Mouse (Mus musculus) splenic B cell, adult 2 months (primary cell): Measurements from ENCODE around the gene Gm20388.

ENCODE experiments used
- DNase-seq: peaks from one replicate; pipeline ENCODE4 v3.0.0-alpha.2; 2011; ENCODE audit warnings: low read depth, low spot score
- H3K27me3 ChIP-seq: 2 replicates; pipeline ENCODE4 v1.6.1; 2012; ENCODE audit warnings: mild to moderate bottlenecking, low read length, moderate library complexity, mixed read lengths; ENCODE audit not compliant: control insufficient read depth, poor library complexity, insufficient read depth, severe bottlenecking
- H3K36me3 ChIP-seq: 2 replicates; pipeline ENCODE4 v1.6.1; 2012; ENCODE audit warnings: mild to moderate bottlenecking, low read length, moderate library complexity, mixed read lengths; ENCODE audit not compliant: control insufficient read depth, poor library complexity, insufficient read depth, severe bottlenecking

Gene Gm20388

DNA sequence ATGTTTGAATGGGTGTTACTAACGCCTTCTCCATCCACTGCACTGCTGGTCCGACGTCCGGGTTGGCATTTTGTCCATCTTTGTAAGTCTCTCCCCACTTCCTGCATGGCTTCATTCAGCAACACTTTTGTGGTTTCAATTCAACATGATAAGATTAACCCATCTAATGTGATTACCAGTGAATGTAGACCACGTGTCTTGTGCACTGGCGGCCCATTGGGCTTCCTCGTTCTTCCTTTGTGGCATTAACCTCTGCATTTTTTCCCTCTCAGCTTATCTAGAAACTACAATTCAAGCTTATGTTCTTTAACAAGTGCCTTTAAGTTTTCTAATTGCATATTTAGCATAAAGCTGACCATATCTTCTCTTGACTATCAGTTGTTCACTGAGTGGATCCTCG lies 2914.8 kb downstream of the Gm20388 start:
- DNase-seq, result no peak
- H3K27me3 ChIP-seq, result no peaks in the 10 kb centered on the region
- H3K36me3 ChIP-seq, result no peaks in the 10 kb centered on the region

DNA sequence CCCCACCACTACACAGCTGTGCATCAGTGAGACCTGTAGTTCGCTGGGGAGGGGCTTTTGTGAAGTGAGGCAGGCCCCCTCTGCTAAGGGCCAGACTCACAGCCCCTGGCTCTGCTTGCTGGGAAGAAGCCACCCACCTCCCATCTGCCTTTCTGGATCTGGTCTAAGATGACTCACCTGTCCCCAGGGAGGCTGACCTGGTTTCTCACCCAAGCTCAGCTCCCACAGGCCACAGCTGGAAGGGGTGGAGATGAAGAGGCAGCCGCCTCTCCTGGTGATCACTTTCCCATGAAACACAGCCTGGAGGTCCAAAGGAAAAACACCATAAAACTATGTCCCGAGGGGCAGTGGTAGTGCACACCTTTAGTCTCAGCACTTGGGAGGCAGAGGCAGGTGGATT lies 2918.8 kb downstream of the Gm20388 start:
- DNase-seq, result no peak
- H3K36me3 ChIP-seq, result no peaks in the 10 kb centered on the region
- H3K27me3 ChIP-seq, result no peaks in the 10 kb centered on the region

DNA sequence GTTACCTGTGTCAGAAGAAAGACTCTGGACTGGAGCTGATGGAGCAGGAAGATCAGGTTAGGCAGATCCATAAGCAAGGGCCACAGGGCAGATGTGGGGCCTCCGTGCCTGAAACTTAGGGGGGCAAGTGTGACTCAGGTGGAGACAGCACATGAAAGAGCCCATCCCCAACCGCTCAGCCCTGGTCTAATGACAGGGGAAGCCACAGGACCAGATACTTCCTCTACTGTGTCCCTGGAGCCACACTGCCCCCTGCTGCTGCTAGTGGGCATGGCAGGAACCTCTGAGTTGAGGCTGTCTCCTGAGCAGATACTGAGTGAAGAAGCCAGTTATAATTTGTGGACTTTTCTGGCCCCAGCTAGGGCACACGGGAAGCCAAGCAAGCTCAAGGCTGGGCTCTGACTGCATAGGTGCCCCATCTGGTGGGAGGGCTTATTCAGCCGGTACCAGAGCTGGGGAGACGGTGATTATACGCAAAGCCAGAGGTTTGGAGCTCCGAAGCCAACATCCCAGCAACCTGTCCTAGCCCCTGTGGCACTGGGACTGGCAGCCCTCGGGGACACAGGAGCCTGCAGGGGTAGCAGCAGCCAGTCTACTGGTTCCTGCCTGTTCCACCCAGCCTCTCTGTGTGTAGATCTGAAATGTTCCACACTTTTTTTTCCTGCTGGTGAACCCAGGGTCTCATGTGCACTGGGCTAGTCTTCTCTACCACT lies 2919.9 kb downstream of the Gm20388 start:
- H3K27me3 ChIP-seq, result no peaks in the 10 kb centered on the region
- peak; percentile 95 for DNase-seq
- no peaks in the 10 kb centered on the region for H3K36me3 ChIP-seq

DNA sequence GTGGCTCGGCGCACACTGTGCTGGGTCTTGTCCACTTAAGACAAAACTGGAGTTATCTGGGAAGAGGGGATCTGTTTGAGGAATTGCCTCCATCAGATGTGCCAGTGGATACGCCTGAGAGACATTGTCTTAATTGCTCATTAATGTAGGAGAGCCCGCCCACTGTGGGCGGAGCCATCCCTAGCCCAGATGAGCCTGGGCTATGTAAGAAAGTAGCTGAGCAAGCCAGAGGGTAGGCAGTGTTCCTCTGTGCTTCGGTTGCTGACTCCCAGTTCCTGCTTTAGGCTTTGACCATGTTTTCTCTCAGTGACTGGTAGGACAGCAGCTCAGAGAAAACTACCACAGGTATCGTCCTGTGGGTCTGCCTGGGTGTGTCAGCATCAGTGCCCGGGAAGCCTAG lies 2923.8 kb downstream of the Gm20388 start:
- peak; percentile 14 for DNase-seq
- H3K27me3 ChIP-seq, result no peaks in the 10 kb centered on the region
- H3K36me3 ChIP-seq, result no peaks in the 10 kb centered on the region

DNA sequence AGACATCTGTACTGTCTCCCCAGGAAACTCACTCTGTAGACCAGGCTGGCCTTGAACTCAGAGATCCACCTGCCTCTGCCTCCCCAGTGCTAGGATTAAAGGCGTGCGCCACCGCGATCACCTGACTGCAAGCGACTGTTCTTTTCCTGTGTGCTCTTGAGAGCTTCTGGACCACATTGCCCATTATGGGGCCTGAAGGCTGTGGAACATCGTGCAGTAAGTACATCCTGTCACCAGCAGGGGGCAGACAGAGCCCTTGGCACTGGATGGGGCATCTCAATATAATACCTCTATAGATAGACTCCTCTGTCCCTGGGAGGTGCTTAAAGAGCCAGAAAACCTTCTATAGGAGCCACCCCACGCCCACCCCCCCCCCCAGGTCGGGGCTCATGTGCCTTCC lies 2924.3 kb downstream of the Gm20388 start:
- Histone ChIP-seq H3K36me3 (no peaks in the 10 kb centered on the region), H3K27me3 (no peaks in the 10 kb centered on the region)
- peak; percentile 92 for DNase-seq

DNA sequence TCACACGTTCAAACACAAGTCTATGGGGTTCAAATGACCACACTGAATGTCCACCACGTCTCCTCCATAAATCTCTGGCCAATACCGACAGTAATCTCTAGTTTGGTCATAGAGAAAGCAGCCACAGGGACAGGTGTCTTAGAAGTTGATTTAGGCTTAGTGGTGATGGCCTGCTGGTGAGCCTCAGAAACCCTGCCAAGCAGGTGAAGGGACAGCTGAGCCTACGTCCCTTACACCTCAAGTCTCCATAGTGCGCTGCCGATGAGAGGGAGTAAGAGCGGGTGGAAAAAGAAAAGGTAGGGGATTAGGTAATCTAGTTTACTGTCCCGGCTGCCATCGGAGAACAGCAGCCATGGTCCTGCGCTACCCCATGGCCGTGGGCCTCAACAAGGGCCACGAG lies 2925.6 kb downstream of the Gm20388 start:
- Histone ChIP-seq H3K27me3 (no peaks in the 10 kb centered on the region), H3K36me3 (no peaks in the 10 kb centered on the region)
- DNase-seq, result no peak

DNA sequence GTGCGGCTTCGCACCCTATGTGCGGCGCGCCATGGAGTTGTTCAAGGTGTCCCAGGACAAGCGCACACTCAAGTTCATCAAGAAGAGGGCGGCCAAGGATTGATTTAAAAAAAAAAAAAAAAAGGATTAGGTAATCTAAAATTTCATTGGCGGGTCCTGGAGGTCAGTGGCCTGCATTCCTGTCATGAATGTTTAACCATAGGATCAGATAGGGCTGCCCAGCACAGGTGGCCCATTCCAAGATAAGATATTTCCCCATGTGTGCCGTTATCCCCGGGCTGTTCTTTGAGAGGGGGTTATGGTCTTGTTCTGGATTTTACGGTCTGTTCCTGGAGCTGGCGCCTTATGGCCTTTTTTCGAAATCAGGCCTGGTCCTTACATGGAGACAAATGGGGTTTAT lies 2926.1 kb downstream of the Gm20388 start:
- Histone ChIP-seq H3K36me3 (no peaks in the 10 kb centered on the region), H3K27me3 (no peaks in the 10 kb centered on the region)
- no peak for DNase-seq

DNA sequence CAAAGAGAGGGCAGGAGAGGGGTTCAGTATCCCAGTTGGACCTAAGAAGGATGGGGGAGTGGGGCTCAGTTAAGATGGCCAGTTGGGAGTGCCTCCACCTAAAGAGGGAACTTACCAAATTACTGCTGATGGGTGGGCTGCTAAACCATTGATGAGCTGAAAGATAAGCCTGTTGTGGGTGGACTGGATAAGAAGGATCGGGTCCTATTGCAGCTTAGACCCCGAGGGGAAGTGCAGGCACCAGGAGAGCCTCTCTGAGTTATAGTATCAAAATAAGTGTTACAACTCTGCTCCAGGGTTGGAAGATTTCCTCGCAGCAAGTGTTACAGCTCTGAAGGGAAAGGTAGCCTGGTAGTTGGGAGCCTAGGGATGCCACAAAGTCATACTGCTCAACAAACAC lies 2933.5 kb downstream of the Gm20388 start:
- no peak for DNase-seq
- H3K27me3 ChIP-seq, result no peaks in the 10 kb centered on the region
- no peaks in the 10 kb centered on the region for H3K36me3 ChIP-seq

DNA sequence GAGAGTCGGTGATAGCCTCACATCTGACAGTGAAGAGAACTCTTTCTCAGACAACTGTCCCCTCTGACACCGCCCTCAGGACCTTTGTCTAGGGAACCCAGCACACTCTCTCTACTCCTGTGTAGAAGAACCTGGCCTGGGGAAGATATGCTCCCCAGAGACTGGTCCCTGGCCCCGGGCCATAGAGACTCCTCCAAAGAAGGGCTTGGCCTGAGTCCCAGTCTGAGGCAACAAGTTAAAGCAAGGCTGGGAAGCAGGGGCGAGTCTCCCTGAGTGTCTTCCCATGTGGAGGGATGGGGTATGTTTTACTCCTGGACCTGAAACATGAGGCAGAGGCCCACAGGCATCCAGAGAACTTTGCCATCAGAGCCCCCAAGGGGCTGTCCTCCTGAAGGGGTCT lies 2935.0 kb downstream of the Gm20388 start:
- Histone ChIP-seq H3K27me3 (no peaks in the 10 kb centered on the region), H3K36me3 (no peaks in the 10 kb centered on the region)
- DNase-seq, result no peak

DNA sequence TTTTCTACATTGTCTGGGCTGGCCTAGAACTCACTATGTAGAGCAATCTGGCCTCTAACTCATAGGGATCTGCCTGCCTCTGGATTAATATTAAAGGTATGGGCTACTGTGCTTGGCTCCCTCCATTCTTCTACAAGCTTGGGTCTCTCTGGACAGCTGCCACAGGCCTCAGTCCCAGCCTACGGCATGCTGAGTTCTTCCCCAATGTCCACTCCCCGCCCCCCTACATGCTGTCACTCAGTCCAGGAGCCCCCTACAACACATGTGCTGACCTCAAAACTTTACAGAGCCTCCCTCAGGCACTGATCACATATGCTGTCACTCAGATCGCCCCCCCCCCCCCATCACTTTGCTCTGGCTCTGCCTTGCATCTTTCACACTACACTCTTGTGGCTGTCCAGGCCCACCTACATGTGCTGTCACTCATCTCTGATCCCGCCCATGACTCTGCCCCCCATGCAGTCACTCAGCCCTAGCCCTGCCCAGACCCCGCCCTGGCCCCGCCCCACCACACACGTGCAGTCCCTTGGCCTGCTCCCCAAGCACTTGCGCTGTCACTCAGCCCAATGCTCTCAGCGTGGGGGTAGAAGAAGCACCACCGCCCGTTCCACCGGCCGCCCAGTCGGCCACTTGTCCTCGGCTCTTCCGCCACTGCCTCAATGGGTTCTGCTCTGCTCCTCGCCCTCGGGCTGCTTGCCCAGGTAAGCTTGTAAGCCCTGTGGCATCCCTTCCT lies 2937.4 kb downstream of the Gm20388 start, which contains the start of gene Cdh15:
TSS of gene Cdh15 (plus strand) at position 138 of the 733 bp plus-strand sequence.
- DNase-seq, result peak; percentile 57
- Histone ChIP-seq H3K36me3 (no peaks in the 10 kb centered on the region), H3K27me3 (no peaks in the 10 kb centered on the region)

DNA sequence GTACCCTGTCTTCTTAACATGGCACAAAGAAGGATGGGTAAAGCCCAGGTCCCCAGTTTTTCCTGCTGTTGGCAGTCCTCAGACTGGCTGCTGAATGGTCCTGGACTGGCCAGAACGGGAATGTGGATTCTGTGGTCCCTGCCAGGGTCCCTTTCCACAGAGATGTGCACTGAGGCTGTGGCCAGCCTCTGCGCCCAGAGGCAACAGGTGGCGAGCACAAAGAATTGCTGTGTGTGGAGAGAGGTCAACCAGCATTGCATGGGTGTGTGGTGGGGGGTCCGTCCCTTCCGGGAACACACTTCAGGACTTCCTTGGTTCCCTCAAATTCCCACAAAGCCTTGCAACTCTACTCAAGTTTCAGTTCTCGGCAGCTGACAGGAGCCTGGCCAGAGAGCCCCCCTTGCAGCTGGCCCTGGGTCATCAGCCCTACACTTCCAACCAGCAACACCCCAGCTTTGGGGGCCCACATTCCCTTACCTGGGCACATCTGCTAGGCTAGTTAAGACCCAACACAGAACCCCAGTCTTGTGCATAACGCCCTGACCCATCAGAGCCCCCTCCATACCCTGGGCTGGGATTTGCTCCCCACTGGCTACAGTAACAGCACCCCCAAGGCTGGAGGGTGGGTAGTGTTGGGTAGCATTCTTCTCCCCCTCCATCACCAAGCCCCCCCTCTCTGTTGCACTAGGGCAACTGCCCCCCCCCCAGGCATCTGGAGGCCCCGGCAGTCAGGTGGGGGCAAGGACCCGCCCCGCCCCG lies 2938.7 kb downstream of the Gm20388 start:
- Histone ChIP-seq H3K36me3 (no peaks in the 10 kb centered on the region), H3K27me3 (no peaks in the 10 kb centered on the region)
- no peak for DNase-seq

DNA sequence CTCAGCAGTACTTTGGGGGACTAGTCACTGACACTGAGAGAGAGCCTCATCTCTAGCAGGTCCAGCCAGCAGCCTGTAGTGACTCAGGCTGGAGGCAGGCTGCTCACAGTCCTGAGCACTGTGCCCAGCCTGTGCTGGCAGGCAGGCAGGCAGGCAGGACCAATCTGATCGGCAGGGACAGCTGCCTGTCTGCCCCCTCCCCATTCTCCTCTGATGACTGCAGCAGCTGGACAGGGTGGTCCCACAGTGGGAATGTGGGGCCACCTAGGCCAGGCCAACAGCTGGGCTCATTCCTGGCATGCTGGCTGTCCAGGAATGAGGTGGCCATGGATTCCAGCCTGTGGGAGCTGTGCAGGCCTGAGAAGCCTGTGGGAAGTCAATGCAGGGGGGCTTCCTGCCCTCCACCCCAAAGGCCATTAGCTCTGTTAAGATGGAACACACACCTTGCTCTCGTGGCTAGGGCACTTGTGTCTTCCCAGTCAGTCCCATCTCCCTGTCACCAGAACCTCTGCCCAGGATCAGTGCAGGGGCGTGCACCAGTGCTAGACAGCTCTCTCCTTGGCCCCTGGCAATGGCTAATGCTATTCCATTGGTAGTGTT lies 2940.1 kb downstream of the Gm20388 start:
- no peaks in the 10 kb centered on the region for H3K27me3 ChIP-seq
- no peak for DNase-seq
- H3K36me3 ChIP-seq, result no peaks in the 10 kb centered on the region

DNA sequence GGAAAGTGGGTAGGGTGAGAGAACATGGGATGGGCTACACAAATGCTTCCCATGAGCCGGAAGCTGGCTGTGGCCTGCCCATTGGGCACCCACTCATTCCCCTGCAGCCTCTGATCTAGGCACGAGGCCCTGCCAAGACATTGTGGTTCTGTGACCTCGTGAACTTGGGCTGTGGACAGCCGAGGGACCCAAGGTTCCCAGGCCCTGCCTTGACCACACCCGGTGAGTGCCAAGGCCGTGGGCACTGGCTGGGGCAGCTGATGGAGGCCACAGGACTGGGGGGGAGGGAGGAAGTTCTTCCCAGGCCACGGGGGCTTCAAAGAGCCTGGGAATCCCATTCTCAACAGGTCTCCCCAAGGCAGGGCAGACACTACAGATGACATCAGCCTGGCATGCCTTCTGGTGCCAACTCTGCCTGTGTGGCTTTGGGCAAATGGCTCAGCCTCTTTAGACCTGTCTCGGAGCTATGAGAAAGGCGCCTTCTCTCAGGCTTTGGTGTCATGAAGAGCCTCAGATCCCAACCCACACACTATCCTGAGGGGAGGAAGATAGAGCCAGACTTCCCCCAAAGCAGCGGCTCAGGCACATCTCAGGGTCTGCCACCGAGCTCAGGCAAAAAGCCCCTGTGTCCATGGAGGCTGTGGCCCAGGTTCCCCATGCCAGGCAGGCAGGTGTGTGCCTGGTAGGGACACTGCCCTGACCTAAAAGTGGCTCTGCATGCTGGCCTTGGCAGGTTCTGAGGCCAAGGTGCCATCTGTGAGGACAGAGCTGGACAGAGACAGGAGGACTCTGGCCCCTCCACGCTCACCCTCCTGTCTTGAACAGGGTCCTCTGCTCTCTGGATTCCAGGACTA lies 2941.3 kb downstream of the Gm20388 start:
- no peak for DNase-seq
- Histone ChIP-seq H3K36me3 (no peaks in the 10 kb centered on the region), H3K27me3 (no peaks in the 10 kb centered on the region)

DNA sequence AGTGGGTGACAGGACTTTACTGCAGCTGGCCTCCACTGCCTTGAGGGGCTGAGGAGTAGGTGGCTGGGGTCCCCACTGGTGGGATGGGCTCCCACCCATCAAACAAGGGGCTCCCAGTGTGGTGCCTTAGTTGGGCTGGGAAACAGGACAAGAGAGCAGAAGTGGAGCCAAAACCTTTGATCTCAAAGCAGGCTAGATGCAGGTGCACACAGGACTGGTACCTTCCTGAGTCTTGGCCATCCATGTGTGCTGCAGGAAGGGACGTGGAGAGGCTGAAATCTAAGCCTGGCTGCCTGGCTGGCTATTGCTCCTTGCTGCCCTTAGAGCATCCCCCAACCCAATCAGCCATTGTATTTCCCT lies 2941.9 kb downstream of the Gm20388 start:
- no peak for DNase-seq
- H3K27me3 ChIP-seq, result no peaks in the 10 kb centered on the region
- no peaks in the 10 kb centered on the region for H3K36me3 ChIP-seq
